Mouse (Mus musculus) urinary bladder, postnatal 4 days (tissue): ENCODE results near the gene Il10rb.

Source experiments
- DNase-seq, 2 experiments: peaks; one replicate each; pipeline ENCODE4 v3.0.0; 2021 to 2022; ENCODE audit warnings: low spot score in 2 of 2

Gene Il10rb

DNA sequence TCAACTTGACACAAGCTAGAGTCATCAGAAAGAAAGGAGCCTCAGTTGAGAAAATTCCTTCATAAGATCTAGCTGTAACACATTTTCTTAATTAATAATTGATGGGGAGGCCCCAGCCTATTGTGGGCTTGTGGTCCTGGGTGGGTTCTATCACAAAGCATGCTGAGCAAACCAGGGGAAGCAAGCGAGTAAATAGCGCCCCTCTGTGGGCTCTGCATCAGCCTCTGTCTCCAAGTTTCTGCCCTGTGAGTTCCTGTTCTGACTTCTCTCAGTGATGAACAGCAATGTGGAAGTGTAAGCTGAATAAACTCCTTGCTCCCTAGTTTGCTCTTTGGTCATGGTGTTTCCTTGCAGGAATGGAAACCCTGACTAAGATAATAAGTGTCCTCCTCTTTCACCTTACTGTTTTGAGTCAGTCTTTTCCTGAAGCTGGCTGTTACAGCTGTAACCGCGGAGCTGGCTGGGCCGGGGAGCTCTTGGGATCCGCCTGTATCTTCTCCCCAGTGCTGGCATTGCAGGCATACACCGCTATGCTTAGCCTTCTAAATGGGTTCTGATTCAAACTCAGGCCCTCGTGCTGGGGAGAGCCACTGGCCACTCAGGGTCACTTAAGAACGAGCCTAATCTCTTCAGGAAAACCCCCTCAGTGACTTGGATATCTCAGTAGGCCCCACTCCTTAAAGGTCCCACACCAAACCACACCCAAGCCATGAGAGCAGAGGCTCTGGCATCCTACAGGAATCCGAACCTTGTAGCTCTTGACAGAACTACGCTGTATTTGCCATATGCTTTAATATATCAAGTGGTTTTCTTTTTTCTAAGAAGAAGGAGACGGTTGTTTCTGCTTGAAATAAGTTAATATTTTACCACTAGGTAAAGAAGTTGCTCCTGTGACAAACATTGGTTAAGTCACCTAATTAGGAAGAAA is 44.4 kb downstream of the Il10rb start:
- no peak for DNase-seq

DNA sequence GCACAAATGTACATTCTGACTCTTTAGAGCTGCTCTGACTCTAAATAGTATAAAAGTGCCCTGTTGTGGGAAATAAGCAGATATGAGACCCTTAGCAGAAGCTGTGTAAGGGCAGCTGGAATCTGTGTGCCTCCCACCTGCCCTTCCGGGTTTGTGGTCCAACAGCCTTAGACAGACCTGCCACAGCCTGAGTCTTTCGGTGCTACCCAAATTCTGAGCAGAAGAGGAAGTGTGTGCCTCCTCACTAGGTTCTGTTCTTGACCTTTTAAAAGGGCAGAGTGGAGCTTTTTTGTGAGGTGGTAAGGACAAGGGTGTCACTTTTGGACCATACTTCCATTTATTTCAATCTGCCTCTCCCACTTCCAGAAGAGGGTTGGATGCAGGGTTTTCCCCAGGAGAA is 46.0 kb downstream of the Il10rb start:
- DNase-seq = no peak

DNA sequence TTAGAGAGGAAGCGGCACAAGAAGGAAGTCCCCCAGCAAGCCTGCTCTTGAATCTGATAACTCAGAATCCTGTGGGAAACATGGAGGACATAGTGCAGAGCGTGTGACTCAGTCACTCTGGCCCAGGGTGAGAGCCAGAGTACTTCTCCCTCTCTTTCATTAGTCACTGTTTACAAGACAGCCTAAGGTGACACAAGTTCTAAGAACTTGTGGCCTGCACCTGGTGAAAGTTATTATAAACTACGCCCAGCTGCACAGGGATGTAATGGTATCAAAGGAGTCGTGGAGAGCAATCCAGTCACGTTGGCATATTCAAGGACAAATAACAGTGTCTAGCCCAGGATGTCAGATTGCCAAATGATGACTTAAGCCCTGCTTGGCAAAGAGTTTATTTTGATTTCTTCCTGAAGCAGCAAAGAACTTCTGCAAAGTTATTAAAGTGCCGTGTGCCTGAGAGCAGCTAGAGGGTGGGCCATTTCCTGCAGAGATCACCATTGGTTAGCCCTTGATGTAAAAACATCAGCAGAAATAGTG is 46.5 kb downstream of the Il10rb start:
- DNase-seq = no peak

DNA sequence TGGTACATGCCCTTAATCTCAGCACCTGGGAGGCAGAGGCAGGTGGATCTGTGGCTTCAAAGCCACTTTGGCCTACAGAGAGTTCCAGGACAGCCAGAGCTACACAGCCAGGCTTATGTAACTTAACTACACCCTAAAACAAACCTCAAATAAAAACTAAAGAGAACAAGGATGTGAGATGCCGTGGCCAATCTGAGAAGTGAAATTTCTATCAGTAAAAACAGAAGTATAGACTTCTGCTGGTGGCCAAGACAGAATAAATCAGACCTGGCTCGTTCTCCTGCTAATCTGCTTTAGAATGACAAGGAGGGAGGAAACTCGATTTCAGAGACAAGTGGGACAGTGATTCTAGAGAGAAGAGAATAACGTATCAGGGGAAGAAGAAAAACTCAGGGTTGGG is 49.9 kb downstream of the Il10rb start:
- DNase-seq = no peak

DNA sequence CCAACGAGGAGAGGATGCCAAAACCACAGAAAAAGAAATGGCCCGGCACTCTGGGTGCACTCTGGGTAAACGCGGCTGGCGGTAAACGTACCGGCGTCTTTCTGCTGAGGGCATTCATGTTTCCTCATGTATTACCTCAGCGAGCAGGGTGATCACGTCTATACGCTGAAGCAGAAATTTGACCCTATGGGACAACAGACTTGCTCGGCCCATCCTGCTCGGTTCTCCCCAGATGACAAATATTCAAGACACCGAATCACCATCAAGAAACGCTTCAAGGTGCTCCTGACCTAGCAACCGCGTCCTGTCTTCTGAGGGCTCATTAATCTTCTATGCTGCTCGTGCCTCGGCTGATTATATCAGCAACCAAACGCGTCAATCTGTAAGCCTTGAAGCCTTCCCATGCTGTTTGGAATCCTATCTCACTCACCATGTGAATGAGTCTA is 52.4 kb downstream of the Il10rb start:
- DNase-seq = no peak

DNA sequence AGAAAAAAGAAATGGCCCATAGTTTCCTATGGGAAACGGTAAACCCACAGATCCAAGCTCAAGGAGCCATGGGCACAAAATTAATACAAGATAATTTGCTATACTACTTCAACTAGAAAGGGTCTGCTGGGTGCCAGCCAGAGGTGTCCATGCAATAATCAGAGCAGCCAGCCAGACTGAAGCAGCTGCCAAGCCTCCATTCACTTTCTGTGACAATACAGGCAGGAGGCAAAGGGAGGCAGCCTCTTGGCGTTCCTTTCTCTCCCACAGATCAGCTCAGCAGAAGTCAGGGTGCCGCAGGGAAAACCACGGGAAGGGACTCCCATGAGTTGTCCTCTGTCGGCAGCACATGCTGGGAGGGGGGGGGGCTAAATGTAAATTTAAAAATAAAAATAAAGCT is 53.0 kb downstream of the Il10rb start:
- DNase-seq = no peak

DNA sequence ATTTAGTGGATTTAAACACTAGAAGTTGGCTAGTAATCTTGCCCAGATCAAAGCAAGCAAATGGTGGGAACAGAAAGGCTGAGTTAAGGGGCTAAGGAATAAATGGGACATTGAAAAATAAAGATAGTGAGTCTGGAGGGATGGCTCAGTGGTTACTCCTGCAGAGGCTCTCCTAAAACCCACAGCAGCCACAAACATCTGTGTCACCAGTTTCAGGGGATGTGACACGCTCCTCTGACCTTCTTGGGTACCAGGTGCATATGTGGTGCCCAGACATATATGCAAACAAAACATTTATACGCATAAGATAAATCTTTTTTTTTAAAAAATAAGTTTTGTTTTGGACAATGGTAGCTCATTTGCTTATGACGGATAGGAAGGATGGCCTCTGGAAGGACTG is 53.4 kb downstream of the Il10rb start:
- DNase-seq = no peak

DNA sequence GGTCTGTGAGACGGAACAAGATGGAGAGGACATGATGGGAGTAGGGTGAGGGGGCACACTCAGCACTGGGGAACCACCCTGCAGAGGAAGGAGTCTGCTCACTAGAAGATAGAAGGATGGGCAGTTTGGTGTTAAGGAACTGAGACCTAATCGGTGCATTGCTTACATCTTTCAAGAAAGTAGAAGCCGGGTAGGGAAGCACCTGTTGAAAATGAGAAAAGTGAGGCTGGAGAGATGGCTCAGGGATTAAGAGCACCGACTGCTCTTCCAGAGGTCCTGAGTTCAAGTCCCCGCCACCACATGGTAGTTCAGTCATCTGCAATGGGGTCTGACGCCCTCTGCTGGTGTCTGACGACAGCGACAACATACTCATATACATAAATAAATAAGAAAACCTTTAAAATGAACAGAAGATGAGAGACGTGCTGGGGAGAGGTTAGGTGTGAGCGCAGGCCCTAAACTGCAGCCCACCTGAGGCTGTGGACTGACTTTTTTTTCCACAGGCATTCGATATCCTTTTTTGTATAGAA is 53.9 kb downstream of the Il10rb start:
- no peak for DNase-seq

DNA sequence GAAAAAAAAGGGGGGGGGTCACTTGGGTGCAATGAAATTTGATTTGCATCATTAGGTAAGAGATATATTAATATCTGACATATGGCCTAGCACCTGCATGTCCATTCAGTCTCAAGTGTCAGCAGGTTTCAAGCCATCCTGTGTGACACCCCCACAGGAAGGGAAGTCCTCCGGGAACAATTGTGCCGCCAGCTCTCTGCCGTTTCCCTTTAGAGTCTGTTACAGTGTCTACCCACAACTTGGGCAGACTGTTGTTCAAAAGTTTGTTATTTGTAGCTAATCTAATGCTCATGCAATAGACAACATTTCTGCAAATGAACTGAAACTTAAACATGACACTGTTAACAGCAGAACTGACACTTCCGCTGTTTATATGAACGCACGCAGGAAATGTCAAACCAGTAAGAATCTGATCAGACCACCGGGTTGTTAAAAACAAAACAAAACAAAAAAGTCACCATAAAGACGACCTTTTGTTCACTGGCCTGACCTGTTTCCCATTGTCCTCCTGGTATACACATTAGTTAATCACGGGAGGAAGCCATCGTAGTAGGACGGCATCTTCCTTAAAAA is 55.2 kb downstream of the Il10rb start:
- no peak for DNase-seq

DNA sequence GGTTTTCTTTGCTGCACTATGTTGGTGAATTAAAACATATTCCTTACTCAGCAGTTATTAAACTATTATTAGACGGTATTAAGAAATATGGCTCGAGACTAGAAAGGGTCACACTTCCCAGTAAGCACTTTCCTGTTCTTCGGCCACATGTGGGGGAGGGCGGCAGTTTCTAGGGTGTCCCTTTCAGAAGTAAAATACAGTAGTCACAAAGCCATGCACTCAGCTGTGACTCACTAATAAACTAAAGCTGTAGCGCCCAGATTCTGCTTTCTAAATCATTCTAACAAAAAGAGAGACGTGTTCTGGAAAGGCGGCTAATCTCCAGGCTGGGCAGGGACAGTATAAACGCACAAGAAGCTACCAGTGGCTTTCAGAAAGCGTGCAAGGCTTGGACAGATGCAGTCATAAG is 55.8 kb downstream of the Il10rb start:
- DNase-seq = no peak

DNA sequence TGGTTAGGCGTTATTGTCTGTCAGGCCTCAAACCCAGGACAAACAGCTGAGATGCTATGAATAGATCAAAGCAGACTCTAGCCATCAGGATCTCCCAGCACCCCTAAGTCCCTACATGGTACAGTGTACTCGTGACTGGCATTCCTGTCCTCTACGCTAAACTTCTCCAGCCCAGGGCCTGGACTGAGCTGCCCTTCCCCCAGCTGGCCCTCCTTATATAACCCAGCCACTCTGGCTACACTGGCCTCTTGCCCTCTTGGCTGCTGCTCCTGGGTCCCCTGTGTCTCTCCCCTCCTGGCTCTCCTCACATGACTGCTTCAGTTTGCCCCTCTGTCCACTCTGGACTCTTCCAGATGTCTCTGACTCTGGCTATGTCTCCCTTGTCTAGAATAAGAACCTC is 56.7 kb downstream of the Il10rb start:
- DNase-seq = no peak

DNA sequence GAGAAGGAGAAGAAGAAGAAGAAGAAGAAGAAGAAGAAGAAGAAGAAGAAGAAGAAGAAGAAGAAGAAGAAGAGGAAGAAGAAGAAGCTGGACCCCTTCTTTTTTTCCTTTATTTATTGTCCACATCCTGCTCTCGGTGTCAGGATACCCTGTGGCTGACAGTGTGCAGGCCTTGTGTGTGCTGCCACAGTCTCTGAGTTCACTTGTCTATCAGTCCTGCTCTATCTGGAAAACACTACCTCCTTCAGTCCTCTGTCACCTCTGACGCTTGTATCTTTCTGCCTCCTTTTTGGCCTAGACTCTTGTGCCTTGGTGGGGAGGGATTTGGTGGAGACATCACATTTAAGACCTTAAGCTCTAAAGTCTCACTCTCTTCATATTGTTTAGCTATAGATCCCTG is 57.4 kb downstream of the Il10rb start:
- DNase-seq = no peak

DNA sequence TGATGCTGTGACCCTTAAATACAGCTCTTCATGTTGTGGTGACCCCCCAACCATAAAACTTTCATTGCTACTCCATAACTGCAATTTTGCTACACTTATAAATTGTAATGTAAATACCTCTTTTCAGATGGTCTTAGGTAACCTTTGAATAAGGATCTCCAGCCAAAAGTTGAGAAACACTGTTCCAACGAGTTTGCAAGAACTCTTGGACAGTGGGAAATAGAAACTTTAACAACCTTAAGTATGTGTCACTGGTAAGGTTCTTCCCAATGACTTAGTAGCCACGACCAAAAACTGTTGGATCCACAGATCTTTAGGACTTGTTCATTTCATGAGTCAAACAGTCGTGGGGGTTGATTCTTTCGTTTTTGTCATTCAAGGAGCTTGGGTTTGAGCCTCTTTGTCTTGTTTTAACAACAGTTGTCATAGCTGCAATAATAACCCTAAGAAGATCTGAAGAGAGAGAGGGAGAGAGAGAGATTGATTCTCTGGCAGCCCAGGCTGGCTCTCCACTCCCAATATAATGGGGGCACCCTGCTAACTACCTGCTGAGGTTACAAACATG is 58.0 kb downstream of the Il10rb start:
- DNase-seq = no peak

DNA sequence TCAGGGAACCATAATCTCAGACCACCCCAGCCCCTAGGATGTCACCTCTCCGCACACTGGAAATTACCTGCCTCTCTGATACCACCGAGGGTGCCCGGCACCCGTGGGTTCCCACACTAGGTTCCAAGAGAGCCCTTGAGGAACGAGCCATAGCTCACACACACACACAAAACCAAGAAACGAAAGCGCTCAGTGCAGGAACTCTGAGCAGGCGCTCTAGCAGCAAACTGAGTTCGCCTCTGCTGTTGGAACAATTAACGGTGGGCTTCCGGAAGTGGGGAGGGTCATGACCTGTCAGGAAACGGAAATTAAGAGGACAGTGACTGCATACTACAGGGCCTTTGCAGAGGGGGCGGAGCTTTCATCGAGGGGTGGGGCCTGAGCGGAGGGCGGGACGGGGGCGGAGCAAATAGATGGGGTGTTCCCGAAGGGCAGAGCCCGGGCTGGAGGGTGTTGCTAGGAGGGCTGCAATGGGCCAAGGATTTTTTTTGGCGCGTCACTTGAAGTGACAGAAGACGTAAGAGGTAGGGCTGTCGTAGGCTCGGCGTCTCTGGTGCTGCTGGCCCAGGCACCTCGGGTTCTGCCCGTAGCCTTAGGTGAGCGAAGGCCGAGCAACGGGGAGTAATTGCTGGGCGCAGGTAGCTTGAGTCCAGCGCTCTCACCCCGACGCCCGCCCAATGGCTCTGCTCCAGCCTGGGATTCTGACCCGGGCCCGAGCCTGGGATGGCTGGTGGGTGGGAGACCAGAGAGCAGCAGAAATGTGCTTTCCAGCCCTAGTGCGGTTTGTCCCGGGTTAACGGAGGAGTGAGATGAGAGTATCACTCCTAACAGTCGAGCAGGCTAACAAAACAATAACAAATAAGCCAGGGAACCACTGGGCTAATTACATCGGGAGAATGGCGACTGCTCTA is 58.9 kb downstream of the Il10rb start:
- peak; percentile 81 to 87 for DNase-seq

DNA sequence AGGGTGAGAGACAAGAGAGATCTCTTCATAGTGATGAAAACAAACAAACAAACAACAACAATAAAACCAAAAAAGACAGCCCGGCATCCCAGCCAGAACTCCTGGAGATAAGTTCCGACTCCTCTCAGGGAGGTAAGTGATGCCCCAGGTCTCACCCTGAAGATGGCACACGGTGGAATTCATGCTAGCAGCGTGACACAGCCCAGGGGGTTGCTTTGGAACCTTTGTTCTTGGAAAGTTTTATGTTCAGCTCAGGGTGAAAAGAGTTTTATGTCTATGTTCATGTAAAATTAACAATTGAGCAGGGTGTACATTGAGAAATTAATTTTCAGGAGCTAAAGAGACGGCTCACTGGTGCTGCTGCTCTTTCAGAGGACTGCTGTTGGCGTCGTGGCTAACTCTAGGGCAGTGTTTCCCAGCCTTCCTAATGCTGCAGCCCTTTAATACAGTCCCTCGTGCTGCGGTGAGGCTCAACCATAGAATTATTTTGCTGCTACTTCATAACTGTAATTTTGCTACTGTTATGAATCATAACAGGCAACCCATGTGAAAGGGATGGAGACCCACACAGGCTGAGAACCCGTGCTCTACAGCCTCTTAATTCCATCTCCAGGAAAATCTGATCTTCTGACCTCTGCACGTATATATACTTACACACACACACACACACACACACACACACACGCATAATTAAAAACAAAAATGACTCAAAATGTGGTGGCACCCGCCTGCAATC is 59.7 kb downstream of the Il10rb start:
- no peak for DNase-seq

DNA sequence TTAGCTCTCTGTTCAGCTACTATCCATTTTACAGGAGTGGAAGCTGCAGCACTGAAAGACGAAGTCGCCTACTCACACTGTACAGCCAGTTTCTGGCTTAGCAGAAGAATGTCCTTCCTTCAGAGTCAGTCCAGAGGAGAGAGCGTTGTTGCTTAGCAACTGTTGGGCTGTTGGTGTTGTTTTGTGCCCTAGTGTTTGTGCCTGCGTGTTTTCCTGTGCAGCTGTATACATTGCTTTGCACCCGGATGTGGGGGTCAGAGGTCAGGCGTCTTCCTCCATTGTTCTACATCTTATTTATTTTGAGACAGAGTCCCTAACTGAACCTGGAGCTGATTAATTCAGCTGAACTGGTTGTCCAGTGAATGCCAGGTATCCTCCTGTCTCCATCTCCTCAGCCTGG is 60.6 kb downstream of the Il10rb start:
- DNase-seq = no peak

DNA sequence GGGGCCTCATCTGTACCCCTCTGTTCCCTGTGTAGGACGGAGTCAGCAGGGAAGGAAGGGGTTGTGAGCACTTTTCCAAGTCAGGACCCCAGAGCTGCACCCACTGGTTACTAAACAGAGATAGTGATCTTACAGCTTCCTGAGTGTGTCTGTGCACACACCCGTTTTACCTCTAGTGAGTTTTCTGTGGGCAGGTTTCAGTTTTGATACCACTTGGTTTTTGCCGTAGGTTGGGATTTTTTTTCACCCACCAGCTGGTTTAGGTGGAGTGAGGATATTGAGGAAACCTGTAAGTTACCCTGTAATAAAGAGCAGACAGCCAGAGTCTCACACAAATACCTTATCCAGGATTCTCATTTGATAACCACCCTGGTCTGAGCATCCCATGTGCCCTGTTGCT is 64.5 kb downstream of the Il10rb start:
- DNase-seq = no peak

DNA sequence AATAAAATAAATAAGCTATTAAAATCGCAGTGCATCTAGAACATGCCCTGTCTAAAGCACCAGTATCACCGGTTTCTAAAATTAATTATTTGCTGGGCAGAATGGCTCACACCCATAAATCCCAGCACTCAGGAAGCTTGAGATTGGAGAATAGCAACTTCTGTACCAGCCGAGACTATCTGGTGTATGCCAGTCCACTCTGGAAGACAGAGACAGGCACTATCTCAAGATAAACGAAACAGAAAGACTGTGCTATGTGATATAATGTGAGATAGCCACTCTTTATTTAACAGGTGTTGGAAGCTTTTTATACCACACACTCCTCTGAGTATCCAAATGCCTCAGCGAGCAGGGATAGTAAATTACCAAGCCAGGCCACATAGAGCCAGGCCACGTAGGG is 65.5 kb downstream of the Il10rb start:
- DNase-seq = no peak
